Mouse (Mus musculus) C2C12 (cell line): ENCODE results near the gene Ankrd12.

Source experiments
- CEBPB ChIP-seq: IDR thresholded peaks from one replicate; pipeline ENCODE4 v1.6.1; 2011; ENCODE audit warnings: low read depth, mild to moderate bottlenecking, control low read depth, moderate library complexity
- CTCF ChIP-seq: IDR thresholded peaks from one replicate; pipeline ENCODE4 v1.5.1; 2011; ENCODE audit not compliant: control insufficient read depth, insufficient read depth, insufficient read length
- FOSL1 ChIP-seq: IDR thresholded peaks from one replicate; pipeline ENCODE4 v1.8.0; 2011; ENCODE audit warnings: mild to moderate bottlenecking, low read length; ENCODE audit not compliant: poor library complexity, insufficient read depth, severe bottlenecking
- MAX ChIP-seq: IDR thresholded peaks from one replicate; pipeline ENCODE4 v1.6.1; 2011; ENCODE audit warnings: mild to moderate bottlenecking, control low read depth
- MYOD1 ChIP-seq: IDR thresholded peaks from one replicate; pipeline ENCODE4 v1.6.1; 2011; ENCODE audit warnings: low read depth; ENCODE audit not compliant: control insufficient read depth, insufficient read length
- USF1 ChIP-seq: IDR thresholded peaks from one replicate; pipeline ENCODE4 v1.6.1; 2011; ENCODE audit warnings: low read depth, mild to moderate bottlenecking, control low read depth, moderate library complexity

DNA sequence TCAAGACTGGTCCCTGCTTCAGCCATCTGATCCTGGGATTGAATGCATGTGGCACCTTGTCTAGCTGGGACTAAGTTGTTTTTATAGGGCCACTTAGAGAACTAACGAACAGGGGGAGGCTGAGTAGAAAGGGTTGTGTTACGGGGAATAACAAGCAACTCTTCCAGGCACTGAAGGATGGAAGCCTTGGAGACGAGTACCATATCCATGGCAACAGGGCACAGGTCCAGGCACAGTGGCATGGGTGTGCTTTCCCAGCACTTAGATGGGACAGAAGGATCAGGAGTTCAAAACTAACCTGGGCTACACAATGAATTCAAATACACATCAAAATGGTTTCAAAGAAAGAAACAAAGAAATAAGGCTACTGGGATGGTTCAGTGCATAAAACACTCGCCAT, 149.8 kb downstream of the Ankrd12 start:
- TF ChIP-seq CTCF (no peak), MAX (no peak), FOSL1 (no peak), CEBPB (no peak), MYOD1 (no peak), USF1 (no peak)
